Mouse (Mus musculus): ENCODE results near the gene Gm10377.
"Not testable (repeated sequence)": the region's sequence is repeated elsewhere in the genome, so short reads cannot be mapped to it uniquely, and the experiment has no call there.

Gm10377 gene

GRCm38 (mm10) chr14:42797887-42798286, at the start of gene Gm10377:
TSS of gene Gm10377 (minus strand) at chr14:42797987.
- not testable (repeated sequence) for DNase-seq (ENCODE audit: extremely low read depth, insufficient read length, low spot score)

DNA sequence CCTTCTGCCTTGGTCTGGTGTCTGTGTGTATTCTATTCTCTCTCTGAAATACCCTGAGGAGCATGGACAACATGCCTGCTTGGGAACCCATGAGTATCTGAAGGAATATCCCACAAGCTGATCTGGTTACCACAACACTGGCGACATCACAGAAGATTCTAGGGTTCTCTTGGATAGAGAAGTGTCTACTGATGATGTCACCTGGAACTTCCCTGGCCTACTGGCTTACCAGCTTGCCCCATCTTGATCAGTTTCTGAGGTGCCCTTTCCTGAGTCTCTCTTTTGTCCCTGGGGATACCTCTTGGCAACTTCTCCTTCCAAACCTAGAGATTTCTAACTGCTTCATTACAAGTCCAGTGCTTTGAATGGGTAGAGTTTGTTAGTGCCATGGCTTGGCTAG, 29.1 kb downstream of the Gm10377 start, which contains the start of gene Gm3015:
Gene Gm3015, minus strand, starts transcription at position 101 of the 400 bp plus-strand sequence.
- not testable (repeated sequence) for DNase-seq (ENCODE audit: extremely low read depth, insufficient read length, low spot score)
